In genomic region chr4:63544494-63545230, GRCm38 (mm10) we compare ENCODE assay signal across 1 mouse cellular context.
TF ChIP-seq lines count a peak whose summit lies in the region.

TSS of gene Atp6v1g1 (plus strand) at chr4:63544772.

TF ChIP-seq in CH12.LX, 34 proteins besides CTCF, POLR2A, EP300 and RAD21 (continued from another document):
- TF ChIP-seq ETS1 (conservative IDR thresholded peaks at IDR 0.05; ENCODE audit: low read depth, low read length) (0 out of 2 replicates have a peak, but pooled peaks have one; percentile 21), HCFC1 (IDR thresholded peaks at IDR 0.05; ENCODE audit: low read depth, low read length) (peak; percentile 57), RCOR1 (conservative IDR thresholded peaks at IDR 0.05; ENCODE audit: low read depth, low read length) (no peak), ZKSCAN1 (IDR thresholded peaks at IDR 0.05; ENCODE audit: borderline replicate concordance, low read depth, low read length) (no peak), JUND (conservative IDR thresholded peaks at IDR 0.05; ENCODE audit: low read depth, low read length) (no peak), TCF12 (IDR thresholded peaks at IDR 0.05; ENCODE audit: low read depth, low read length) (peak; percentile 42; the same call in 1 of the 2 replicates), ZMIZ1 (IDR thresholded peaks at IDR 0.05; ENCODE audit: low read depth, low read length) (no peak; the same call in 1 of the 2 replicates), USF1 (IDR thresholded peaks at IDR 0.05; ENCODE audit: low read depth, low read length) (peak; percentile 69), POLR2AphosphoS2 (IDR thresholded peaks at IDR 0.05; ENCODE audit: low read depth, low read length) (0 out of 2 replicates have a peak, but pooled peaks have one; percentile 27), MEF2A (IDR thresholded peaks at IDR 0.05; ENCODE audit: borderline replicate concordance, low read depth, low read length) (no peak), ZNF384 (IDR thresholded peaks at IDR 0.05; ENCODE audit: low read depth, low read length) (0 out of 2 replicates have a peak, but pooled peaks have one; percentile 31), MYC (IDR thresholded peaks at IDR 0.05; ENCODE audit: low read depth, low read length) (no peak), UBTF (IDR thresholded peaks at IDR 0.05; ENCODE audit: low read depth, low read length) (peak; percentile 74), ZC3H11A (IDR thresholded peaks at IDR 0.05; ENCODE audit: low read depth, low read length) (no peak), KAT2A (IDR thresholded peaks at IDR 0.05; ENCODE audit: insufficient replicate concordance, low read length) (0 out of 2 replicates have a peak, but pooled peaks have one; percentile 30), NELFE (IDR thresholded peaks at IDR 0.05; ENCODE audit: low read depth, low read length) (peak; percentile 76), MXI1 (IDR thresholded peaks at IDR 0.05; ENCODE audit: low read depth, low read length) (peak; percentile 72), CHD1 (IDR thresholded peaks at IDR 0.05; ENCODE audit: low read depth, low read length) (no peak)
